Mouse (Mus musculus) natural killer cell, adult 2 months (primary cell): ENCODE measurements around the gene Olfr600.
"Not testable (repeated sequence)": the region's sequence is repeated elsewhere in the genome, so short reads cannot be mapped to it uniquely, and the experiment has no call there.

Experiments
- DNase-seq, 2 experiments: peaks; one replicate each; pipeline ENCODE4 v3.0.0; 2022; ENCODE audit warnings: low spot score in 2 of 2

The Olfr600 gene

GRCm38 (mm10) chr7:103349569-103349968 is at the start of gene Olfr600:
Olfr600 (minus strand) TSS chr7:103349669.
- DNase-seq: no peak

GRCm38 (mm10) chr7:103398981-103399380 is 49.5 kb upstream of the Olfr600 start:
- DNase-seq: no peak

DNA sequence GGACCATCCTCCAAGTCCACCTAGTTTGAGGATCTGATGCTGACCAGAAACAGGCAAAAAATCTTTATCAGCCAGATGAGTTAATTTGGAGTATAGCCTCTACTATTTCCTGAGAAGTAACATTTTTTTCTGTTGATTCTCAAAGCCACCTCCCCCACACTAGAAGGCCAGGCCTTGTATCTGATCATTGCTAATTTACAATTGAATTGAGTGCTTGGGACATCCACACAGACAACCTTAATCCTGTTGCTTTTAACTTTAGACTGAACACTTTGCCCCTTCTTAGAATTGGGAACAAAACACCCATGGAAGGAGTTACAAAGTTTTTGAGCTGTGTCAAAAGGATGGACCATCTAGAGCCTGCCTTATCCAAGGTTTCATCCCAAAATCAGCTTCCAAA is 48.3 kb upstream of the Olfr600 start:
- no peak for DNase-seq

DNA sequence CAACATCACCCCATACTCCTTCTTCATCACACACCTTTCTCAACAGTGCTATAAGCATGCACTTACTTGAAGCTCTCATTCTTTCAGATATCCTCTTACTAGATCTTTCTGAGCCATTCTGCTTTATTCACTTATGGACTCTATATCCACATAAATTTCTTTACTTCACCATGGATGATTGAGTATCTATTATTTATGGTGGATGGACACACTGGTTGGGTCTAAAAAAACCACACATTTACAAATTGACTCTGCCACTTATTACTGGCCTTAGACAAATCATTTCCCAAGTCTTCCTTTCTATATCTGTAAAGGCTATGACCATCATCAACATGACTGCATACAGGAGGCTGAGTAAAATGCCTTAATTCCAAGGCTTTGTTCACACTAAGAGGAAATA is 36.6 kb upstream of the Olfr600 start, which contains the start of gene Olfr603:
Gene Olfr603 (minus strand): TSS at position 101 of the 400 bp plus-strand sequence.
- DNase-seq: no peak

DNA sequence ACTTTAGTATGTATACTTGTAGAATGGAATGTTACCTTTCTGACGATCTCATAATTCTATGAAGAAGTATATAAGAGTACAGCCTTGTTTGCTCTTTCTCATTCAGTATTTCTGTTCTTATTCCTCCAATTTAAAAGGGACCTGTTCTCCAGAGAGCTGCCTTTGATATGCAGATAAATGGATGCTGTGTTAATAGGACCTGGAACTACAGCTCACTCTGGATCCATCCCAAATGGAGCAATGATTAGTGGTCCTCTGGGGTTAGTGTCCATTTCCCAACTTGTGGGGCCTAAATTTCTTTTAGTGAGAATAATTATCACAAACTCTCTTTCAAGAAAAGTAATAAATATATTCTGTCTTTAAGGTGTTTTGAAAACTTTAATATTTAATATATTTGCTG is 13.1 kb upstream of the Olfr600 start, which contains the start of gene Olfr601:
Gene Olfr601 (minus strand): TSS at position 101 of the 400 bp plus-strand sequence.
- no peak for DNase-seq

- DNase-seq: no peak
These were observed 13.9 kb downstream of the Olfr600 start, which contains the start of gene Olfr599 for GRCm38 (mm10) chr7:103335617-103336016. Olfr599 (plus strand) TSS chr7:103335917.

- no peak for DNase-seq
These were observed 26.2 kb downstream of the Olfr600 start, which contains the start of gene Olfr598 for GRCm38 (mm10) chr7:103323268-103323667. Olfr598 (plus strand) TSS chr7:103323568.

DNA sequence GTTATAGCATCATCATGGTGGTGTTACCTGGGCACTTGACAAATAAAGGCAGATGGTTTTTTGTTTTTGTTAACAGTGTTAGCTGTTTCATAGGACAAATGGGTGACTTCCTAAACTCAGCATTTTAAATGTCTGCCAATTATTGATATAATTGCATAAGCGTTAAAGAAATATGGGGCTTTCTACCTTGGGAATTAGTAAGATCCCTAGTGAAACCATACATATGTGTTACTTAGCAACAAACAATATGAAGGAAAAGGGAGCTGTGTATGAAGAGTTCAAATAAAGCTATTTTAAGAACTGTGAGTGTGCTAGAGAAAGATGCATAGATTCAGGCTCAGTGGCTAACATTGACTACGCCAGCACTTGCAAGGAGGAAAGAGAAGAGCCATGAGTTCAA is 33.5 kb downstream of the Olfr600 start, which contains the start of gene Olfr597:
Gene Olfr597 (plus strand): TSS at position 301 of the 400 bp plus-strand sequence.
- not testable (repeated sequence) for DNase-seq

GRCm38 (mm10) chr7:103305348-103305747 is 44.1 kb downstream of the Olfr600 start, which contains the start of gene Olfr596:
Olfr596 (plus strand) TSS chr7:103305648.
- DNase-seq: not testable (repeated sequence)
